Mouse (Mus musculus): ENCODE measurements at regions not wholly inside any gene's neighbourhood (a gene's known extent, or its start where the extent isn't known, plus 50 kb on each side); places are given as distances from the start of the nearest gene placed in this dataset.

DNA sequence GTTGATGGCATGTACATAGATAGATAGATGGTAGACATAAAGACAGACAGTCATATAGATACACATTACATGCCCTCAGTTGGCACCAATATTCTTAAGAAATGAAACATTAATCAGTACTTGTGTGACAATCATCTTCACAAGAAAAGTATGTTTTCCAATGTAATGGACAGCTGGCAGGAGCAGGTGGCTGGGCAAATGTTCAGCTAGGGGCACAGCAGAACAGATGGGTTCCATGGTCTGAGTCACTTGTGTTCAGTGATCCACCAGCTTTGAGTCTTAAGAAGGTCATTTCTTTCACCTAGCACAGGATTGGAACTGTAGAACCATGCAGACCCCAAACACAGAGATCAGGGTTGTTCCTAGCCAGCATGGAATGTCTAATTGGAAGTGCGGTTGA, 2631.2 kb upstream of the 5930422O12Rik start:
- no peak for DNase-seq

DNA sequence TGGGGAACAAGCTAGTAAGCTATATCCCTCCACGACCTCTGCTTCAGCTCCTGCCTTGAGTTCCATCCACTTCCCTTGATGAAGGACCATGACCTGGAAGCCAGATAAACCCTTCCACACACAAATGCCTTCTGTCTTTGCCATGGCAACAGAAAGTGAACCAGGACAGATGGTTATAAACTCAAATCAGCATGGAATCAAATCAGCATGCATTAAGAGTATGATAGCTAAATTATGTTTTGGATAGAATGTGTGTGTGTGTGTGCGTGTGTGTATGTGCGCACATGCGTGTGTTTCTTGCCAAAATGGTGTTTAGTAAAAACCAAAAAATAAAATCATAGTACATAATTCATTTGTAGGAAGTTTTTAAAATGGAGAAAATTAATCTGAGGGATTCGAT, 2611.5 kb upstream of the 5930422O12Rik start:
- no peak for DNase-seq

DNA sequence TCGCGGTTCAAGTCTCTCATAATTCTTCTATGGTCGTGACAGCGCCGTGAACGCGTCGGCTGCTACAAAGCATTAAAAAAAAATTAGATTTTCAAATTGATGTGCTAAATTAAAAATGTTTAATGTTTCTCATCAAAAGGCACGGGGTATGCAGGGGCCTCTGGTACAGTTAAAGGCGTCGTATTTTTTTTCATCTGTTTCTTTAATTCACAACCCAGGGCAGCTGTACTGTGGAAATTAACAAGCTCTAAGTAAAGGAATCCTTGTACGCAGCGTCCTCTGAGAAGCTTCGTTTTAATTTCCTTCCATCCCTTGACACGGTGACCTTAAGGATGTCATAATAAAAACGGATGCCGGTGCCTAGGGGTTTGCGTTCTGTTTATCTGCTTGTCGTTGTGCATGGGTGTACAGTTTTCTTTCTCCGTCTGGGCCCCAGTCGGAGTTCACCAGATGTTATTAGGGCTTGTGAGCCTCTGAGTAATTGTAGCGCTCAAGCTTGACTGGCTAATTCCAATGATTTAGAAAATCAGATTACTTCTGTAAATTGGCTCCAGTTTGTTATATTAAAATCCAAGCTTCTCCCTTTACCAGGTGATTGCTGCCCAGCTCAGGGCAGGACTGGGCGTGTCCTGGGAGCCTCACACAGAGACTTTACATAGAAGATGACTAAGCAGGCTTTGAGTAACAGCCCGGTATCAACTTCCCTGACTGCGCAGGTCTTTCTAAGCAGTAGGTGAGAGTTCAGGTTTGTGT, 2605.5 kb upstream of the 5930422O12Rik start:
- DNase-seq, result no peak

DNA sequence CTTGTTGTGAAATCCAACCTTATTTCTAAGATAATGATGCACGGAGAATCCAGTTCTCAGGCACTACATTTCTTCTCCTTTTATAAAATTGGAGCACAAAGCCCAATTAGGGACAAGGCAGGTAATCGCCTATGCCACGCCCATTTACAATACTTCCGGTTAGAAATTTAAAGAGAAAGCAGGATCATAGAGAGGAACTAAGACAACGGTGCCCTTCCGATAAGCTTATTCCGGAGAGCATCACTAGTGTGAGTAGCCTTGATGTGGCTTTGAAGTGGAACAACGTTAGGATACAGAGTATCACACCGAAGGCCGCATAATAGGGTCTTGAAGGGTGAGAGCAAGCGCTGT, 2604.9 kb upstream of the 5930422O12Rik start:
- DNase-seq, result no peak

DNA sequence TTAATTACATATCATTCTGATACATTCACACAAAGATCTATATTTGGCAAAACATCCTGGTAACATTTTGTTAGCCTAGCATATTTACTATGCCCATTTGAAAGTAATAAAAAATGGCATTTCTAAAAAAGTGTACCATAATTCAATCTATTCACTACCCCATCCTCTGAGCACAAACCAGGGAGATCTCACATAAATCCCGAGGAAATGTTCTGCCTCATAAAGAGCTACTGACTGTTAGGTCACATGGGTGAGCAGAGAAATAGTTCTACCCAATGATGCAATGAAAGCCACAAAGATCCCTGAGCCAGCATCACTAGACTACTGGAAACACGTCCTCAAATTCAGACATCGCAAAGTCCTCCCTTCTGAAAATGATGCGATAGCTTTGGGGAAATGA, 2602.5 kb upstream of the 5930422O12Rik start:
- no peak for DNase-seq

DNA sequence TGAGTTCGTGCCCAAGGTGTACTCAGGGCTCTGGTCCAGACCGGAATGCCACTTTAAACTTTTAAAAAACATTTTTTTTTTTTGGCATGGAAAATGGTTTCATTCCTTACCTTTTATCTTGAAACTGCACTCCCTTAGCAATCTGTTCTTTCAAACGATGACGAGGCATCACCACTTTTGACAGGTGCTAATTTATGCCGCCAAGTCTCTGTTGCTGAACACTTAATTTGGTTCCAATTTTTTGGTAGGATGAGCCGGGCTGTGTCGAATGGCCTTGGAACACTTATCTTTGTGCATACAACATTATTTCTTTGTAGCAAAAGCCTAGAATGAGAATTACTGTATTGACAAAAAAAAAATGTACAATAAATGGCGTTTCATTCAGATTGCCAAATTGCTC, 2590.5 kb upstream of the 5930422O12Rik start:
- no peak for DNase-seq

GRCm38 (mm10) chr8:30840064-30840463, 2588.4 kb upstream of the 5930422O12Rik start:
- DNase-seq, result peak; percentile 67

DNA sequence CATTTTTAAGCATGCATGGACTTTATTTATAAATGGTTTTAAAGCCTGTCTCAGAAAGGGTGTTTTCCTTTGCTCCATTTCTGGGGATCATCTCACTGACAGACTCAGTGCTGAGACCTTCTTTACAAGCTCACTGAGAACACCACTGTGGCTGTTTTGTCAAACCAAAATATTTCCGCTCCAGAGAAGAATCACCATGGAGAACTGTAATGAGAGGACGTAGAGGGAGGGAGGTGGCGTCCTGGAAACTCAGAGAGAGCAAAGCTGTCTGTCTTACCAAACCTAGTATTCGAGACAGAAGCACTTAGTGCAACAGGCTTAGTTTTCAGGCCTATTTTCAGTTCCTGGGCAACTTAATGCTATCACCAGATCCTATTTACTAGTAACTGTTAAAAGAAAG, 2565.5 kb upstream of the 5930422O12Rik start:
- DNase-seq, result no peak

- no peak for DNase-seq
Measured at GRCm38 (mm10) chr8:30906044-30906695, 2522.3 kb upstream of the 5930422O12Rik start.

GRCm38 (mm10) chr8:30913664-30914063, 2514.8 kb upstream of the 5930422O12Rik start:
- no peak for DNase-seq

- DNase-seq, result no peak
Measured at GRCm38 (mm10) chr8:30915127-30915526, 2513.4 kb upstream of the 5930422O12Rik start.

DNA sequence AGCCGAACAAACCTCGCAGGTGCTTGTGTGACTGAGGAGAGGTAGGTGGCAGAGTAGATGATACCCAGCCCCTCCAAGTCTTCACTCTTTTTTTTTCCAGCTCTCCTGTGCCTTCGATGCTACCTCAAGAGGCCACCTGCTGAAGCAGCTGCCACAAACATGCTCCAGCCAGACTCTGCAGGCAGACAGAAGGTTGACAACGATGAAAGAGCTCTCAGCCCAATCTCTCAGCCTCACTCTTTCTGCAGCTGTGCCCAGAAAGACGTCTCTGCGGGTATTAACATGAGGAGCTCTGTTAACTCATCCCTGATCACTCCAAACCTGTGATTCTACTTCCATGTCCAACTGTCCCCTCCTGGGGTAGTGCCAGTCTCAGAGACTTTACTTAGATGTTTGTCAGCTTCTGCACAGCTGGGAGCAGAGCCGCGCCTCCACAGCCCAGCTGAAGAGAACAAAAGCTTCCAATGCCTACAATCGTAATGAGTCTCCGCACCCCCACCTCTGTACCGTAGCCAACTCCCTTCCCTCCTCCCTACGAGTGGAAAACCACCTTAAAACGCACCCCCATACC, 2512.8 kb upstream of the 5930422O12Rik start:
- DNase-seq, result no peak

- no peak for DNase-seq
Measured at GRCm38 (mm10) chr8:30916184-30916751, 2512.2 kb upstream of the 5930422O12Rik start.

DNA sequence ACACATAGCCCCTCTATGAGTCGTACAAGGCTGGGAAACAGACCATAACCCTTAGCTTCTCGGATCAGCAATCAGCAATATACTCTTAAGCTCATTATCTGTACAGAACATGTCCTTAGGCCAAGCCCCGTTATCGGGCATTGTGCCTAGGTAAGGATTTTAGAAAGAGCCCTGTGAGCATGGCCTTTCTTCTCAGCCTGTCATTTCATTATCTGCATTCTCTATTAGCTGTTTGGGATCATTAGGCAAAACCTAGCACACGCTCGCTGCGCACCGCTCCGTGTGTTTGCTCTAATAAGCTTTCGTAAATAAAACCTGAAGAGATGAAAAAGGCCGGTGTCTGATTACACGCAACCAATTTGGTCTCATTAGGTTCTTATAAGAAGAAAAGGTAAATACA, 2507.1 kb upstream of the 5930422O12Rik start:
- no peak for DNase-seq

GRCm38 (mm10) chr8:30923301-30924159, 2505.0 kb upstream of the 5930422O12Rik start:
- peak; percentile 40 for DNase-seq

- DNase-seq, result no peak
Measured at GRCm38 (mm10) chr8:30924160-30924534, 2504.4 kb upstream of the 5930422O12Rik start.

DNA sequence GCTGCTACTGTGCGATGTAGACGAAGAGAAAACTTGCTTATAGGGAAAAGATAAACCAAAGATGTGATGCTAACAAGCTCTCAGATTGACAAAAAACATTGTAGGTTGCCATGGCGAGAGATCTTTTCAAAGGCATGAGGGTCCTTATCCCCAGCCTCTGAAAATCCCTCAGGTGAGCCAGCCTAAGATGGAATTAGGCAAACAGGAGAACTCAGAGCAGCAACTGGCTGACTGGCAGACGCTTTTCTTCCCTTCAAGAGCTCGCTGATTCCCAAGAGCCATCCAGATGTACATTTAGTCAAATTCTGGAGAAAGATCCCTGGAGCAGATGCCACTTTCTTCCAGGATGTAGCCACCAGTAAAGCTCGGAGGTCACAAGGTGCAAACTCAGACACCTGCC, 2503.9 kb upstream of the 5930422O12Rik start:
- no peak for DNase-seq

- no peak for DNase-seq
Measured at GRCm38 (mm10) chr8:30937449-30938075, 2490.9 kb upstream of the 5930422O12Rik start.

DNA sequence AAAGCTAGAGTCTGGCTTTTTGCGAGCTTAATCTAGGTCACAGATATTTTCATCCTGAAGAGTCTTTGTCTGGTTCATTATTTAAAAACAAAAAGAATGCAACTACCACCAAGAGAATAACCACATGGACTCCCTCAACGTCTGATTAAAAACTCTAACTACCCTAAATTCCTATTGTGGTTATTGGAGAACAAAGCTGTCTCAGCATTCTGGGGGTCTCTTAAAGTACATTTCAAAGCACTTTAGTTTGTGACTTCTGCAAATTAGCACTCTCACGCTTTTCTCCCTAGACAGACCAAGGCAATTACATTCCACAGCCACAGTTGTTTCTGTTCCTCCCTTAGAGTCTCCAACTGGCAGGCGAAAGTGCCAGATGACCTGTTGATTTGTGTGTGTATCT, 2487.6 kb upstream of the 5930422O12Rik start:
- no peak for DNase-seq

DNA sequence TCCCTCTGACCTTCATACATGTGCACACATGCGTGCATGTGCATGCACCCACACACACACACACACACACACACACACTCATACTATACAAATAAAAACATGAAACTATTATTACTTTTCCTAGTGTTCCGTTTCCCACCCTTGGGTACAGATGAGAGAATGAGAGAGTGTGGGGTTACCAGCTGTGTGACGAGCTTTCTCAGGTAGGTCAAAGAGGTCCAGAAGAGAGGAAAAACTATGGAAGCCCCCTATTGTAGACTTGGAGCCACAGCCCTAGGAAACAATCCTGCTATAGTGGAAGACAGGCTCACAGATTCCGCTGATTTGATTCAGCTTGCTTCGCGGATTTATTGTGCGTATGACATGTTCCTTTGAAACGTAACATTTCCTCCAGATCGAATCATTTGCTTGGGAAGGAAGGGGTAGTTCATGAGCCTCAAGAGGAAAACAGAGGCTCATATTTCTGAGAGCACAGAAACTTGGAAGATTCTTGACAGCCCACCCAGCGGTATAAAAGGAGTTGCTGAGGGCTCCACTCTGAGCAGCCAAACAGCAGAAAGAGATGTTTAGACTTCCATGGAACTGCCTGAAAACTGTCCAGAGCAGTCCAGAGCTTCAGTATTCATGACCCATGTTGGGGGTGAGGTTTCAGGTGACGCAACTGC, 2486.9 kb upstream of the 5930422O12Rik start:
- DNase-seq, result no peak

GRCm38 (mm10) chr8:30946154-30947065, 2482.1 kb upstream of the 5930422O12Rik start:
- DNase-seq, result no peak
